Mouse (Mus musculus) midbrain, embryonic 14.5 days (tissue): ENCODE data around the gene Aph1c. TPM values are rescaled to one million over a fixed set of nuclear protein-coding genes. Genes with fewer than 3 reads are reported as not detected.
"Not testable (repeated sequence)": the region's sequence is repeated elsewhere in the genome, so short reads cannot be mapped to it uniquely, and the experiment has no call there.

Experiments used
- ATAC-seq: fragments of 200-750 bp; cut with Nextera tagmentation; 2 replicates; pipeline ENCODE4 v1.8.0; 2017; ENCODE audit warnings: moderate number of reproducible peaks, moderate library complexity; ENCODE audit not compliant: low FRiP score, low TSS enrichment
- DNase-seq: peaks from one replicate; pipeline ENCODE4 v3.0.0-alpha.2; 2015
- H3K27ac ChIP-seq: fragments of 300-500 bp; sonication (generic); replicated peaks from 2 replicates; pipeline ENCODE4 v1.5.1; 2014; ENCODE audit warnings: mild to moderate bottlenecking, low read depth, low read length, moderate library complexity
- H3K27me3 ChIP-seq: fragments of 300-500 bp; sonication (generic); 2 replicates; pipeline ENCODE4 v1.6.1; 2014; ENCODE audit warnings: low read length, control low read depth, mixed read lengths; ENCODE audit not compliant: control insufficient read depth, insufficient read depth
- H3K36me3 ChIP-seq: fragments of 300-500 bp; sonication (generic); 2 replicates; pipeline ENCODE4 v1.6.1; 2014; ENCODE audit warnings: low read length, control low read depth; ENCODE audit not compliant: control insufficient read depth, insufficient read depth
- H3K4me1 ChIP-seq: fragments of 300-500 bp; sonication (generic); 2 replicates; pipeline ENCODE4 v1.6.1; 2014; ENCODE audit warnings: mild to moderate bottlenecking, antibody characterized with exemption, low read length, control low read depth; ENCODE audit not compliant: control insufficient read depth, insufficient read depth
- H3K4me2 ChIP-seq: fragments of 300-500 bp; sonication (generic); 2 replicates; pipeline ENCODE4 v1.6.1; 2014; ENCODE audit warnings: mild to moderate bottlenecking, low read length, moderate library complexity
- H3K4me3 ChIP-seq: fragments of 300-500 bp; sonication (generic); replicated peaks from 2 replicates; pipeline ENCODE4 v1.5.1; 2014; ENCODE audit warnings: low read depth, low read length
- H3K9ac ChIP-seq: fragments of 300-500 bp; sonication (generic); replicated peaks from 2 replicates; pipeline ENCODE4 v1.6.1; 2014; ENCODE audit warnings: mild to moderate bottlenecking, low read length, moderate library complexity
- H3K9me3 ChIP-seq: fragments of 300-500 bp; sonication (generic); 2 replicates; pipeline ENCODE4 v1.6.1; 2016; ENCODE audit warnings: low read length, control low read depth, mixed read lengths; ENCODE audit not compliant: control insufficient read depth
- WGBS: fragments of 180-500 bp; shearing (Covaris S2); extraction: QIAGEN DNeasy Blood & Tissue Kit; methylation state at CpG from one replicate; pipeline ENCODE4 v1.1.7; 2014; 5-methylcytosine and 5-hydroxymethylcytosine counted together
- polyA plus RNA-seq: library from polyadenylated mRNA; unstranded; fragments of >200 nt; fragmentation: Nextera tagmentation; extraction: Ambion mirVana; gene quantifications from 2 replicates; pipeline ENCODE4 v1.2.1, GENCODE M21; 2014

Aph1c gene
- polyA plus RNA-seq, 1 experiment from 2014 or later, result 3.4 TPM

DNA sequence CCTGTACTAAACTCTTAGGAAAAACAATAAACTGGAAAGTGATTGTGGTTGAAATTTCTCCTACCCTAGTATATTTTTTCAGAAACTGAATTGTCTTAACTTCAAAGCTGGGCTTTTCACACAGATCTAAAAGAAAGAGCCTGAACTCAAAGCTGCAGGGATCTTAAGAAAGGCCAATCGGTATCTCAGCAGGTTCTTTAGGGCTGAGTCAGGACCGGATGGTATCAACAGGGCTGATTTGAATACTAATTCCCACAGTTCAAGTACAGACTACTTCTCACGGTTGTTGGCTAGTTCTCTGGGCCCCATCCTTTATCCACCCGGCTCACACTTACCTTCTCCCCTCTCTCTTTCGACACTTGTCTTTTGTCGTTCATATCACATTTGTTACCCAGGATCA is 18.1 kb upstream of the Aph1c start:
- no peak overlapping the region for H3K9ac ChIP-seq
- no peak for DNase-seq
- H3K27ac ChIP-seq, result no peak overlapping the region
- H3K27me3 ChIP-seq, result no peaks in the 10 kb centered on the region
- no peaks in the 10 kb centered on the region for H3K4me1 ChIP-seq
- WGBS, result 31% methylated on average over 6 of the region's 6 CpGs
- no peak overlapping the region for H3K4me2 ChIP-seq
- ATAC-seq, result no peak
- no peaks in the 10 kb centered on the region for H3K9me3 ChIP-seq
- peaks cover 7% of the 10 kb centered on the region for H3K36me3 ChIP-seq
- no peak overlapping the region for H3K4me3 ChIP-seq

- Histone ChIP-seq H3K4me1 (no peaks in the 10 kb centered on the region), H3K4me2 (no peak overlapping the region), H3K27me3 (no peaks in the 10 kb centered on the region), H3K4me3 (no peak overlapping the region), H3K9me3 (no peaks in the 10 kb centered on the region), H3K9ac (no peak overlapping the region), H3K36me3 (peaks cover 23% of the 10 kb centered on the region), H3K27ac (no peak overlapping the region)
- DNase-seq (no peak), ATAC-seq (no peak)
- 91% methylated on average over 5 of the region's 5 CpGs for WGBS
Observed at GRCm38 (mm10) chr9:66850966-66851365, 16.4 kb upstream of the Aph1c start.

DNA sequence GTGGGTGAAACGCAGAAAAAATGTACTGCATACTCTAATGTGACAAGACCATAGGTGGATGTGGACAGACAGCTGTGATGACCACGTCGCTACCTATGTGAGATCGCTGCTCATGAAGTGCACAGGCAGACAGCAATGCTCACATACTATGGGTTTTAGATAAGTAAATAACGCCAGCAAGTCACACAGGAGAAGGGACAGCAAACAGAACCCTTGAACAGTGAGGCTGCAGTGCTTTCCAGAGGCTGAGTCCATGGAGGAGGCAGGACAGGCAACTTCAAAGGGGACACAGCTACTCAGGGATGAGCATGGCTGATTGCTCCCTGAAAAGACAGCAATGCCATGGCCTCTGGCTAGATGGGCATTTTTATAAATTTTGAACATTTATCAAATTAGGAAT is 12.3 kb upstream of the Aph1c start:
- ATAC-seq (no peak), DNase-seq (no peak)
- Histone ChIP-seq H3K4me1 (no peaks in the 10 kb centered on the region), H3K27me3 (no peaks in the 10 kb centered on the region), H3K9ac (no peak overlapping the region), H3K9me3 (no peaks in the 10 kb centered on the region), H3K27ac (no peak overlapping the region), H3K4me3 (no peak overlapping the region), H3K36me3 (peaks cover 26% of the 10 kb centered on the region), H3K4me2 (no peak overlapping the region)
- WGBS, result 95% methylated on average over 5 of the region's 5 CpGs

GRCm38 (mm10) chr9:66835097-66835480 is 563 bp upstream of the Aph1c start:
- Histone ChIP-seq H3K9me3 (no peaks in the 10 kb centered on the region), H3K9ac (peak overlapping the region; percentile 42), H3K4me3 (peak overlapping the region; percentile 63), H3K27ac (no peak overlapping the region), H3K4me2 (peak overlapping the region; percentile 98), H3K4me1 (peaks cover 12% of the 10 kb centered on the region), H3K27me3 (peaks cover 4% of the 10 kb centered on the region; the same call in 1 of the 2 replicates), H3K36me3 (no peaks in the 10 kb centered on the region)
- ATAC-seq (peak; percentile 79), DNase-seq (no peak)
- WGBS, result under 1% methylated on average over 24 of the region's 24 CpGs

GRCm38 (mm10) chr9:66833851-66834250 is 675 bp downstream of the Aph1c start:
- 17% methylated on average over 7 of the region's 7 CpGs for WGBS
- Histone ChIP-seq H3K9ac (peak overlapping the region; percentile 47; the same call in 1 of the 2 replicates), H3K4me1 (peaks cover 12% of the 10 kb centered on the region), H3K4me3 (peak overlapping the region; percentile 63), H3K27ac (no peak overlapping the region), H3K4me2 (peak overlapping the region; percentile 98), H3K27me3 (peaks cover 4% of the 10 kb centered on the region; the same call in 1 of the 2 replicates), H3K9me3 (no peaks in the 10 kb centered on the region), H3K36me3 (no peaks in the 10 kb centered on the region)
- ATAC-seq (no peak), DNase-seq (no peak)

DNA sequence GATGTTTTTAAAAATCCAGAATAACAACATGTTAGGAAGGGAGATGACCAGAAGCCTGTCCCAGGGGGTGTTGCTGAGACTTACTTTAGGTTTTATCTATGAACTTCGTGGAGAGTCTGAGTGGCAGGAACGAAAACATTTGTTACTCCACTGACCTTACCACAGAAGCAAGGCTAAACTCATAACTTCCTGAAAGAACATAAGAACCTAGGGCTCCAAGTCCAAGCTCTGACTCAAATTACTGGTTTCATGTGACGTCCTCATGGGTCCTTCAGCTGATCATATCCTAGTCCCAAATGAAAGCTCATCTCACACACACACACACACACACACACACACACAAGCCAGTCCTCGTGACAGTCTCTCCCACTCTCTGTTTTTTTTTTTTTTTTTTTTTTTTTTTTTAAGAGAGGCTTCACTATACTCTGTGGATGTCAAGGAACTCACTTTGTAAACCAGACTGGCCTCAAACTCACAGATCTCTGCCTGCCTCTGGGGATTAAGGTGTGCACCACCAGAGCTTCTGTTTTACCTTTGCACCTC is 2.1 kb downstream of the Aph1c start:
- Histone ChIP-seq H3K27ac (no peak overlapping the region), H3K9me3 (no peaks in the 10 kb centered on the region), H3K9ac (no peak overlapping the region), H3K4me2 (no peak overlapping the region), H3K36me3 (no peaks in the 10 kb centered on the region), H3K4me1 (peaks cover 12% of the 10 kb centered on the region), H3K4me3 (no peak overlapping the region), H3K27me3 (peaks cover 4% of the 10 kb centered on the region; the same call in 1 of the 2 replicates)
- ATAC-seq (no peak), DNase-seq (no peak)
- WGBS, result 84% methylated on average over 4 of the region's 4 CpGs

DNA sequence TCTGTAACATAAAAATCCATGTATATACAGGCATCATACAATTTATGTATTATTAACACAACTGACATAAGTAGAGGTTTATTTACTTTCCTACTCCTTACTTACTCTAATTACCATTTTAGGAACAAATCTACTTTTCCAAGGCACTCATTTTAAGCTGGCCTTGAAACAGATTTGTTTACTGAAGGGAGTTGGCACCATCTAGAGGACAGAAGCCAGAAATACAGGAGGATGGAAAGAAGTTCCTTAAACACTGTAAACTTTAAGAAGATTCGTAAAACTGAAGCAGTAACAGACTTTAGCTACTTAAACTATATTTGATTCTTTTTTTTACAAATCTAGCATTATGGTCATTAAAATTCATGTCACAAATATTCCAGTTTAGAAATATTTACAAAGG is 8.5 kb downstream of the Aph1c start:
- Histone ChIP-seq H3K4me1 (no peaks in the 10 kb centered on the region), H3K27ac (no peak overlapping the region), H3K36me3 (no peaks in the 10 kb centered on the region), H3K27me3 (no peaks in the 10 kb centered on the region), H3K9ac (no peak overlapping the region), H3K9me3 (no peaks in the 10 kb centered on the region), H3K4me3 (no peak overlapping the region), H3K4me2 (no peak overlapping the region)
- ATAC-seq (no peak), DNase-seq (peak; percentile 86)
- 51% methylated on average over 1 of the region's 1 CpGs for WGBS

GRCm38 (mm10) chr9:66822255-66822654 is 12.3 kb downstream of the Aph1c start:
- not testable (repeated sequence) for H3K9me3 ChIP-seq, H3K36me3 ChIP-seq, H3K4me2 ChIP-seq, H3K9ac ChIP-seq, H3K27ac ChIP-seq, ATAC-seq, H3K4me3 ChIP-seq, H3K4me1 ChIP-seq, DNase-seq, H3K27me3 ChIP-seq
- WGBS, result no CpG with 5 or more reads among the region's 5 CpGs

- no peaks in the 10 kb centered on the region for H3K9me3 ChIP-seq
- H3K4me3 ChIP-seq, result no peak overlapping the region
- ATAC-seq (no peak), DNase-seq (no peak)
- no peaks in the 10 kb centered on the region for H3K27me3 ChIP-seq
- H3K4me2 ChIP-seq, result no peak overlapping the region
- H3K4me1 ChIP-seq, result no peaks in the 10 kb centered on the region
- WGBS, result 83% methylated on average over 5 of the region's 5 CpGs
- no peaks in the 10 kb centered on the region for H3K36me3 ChIP-seq
- H3K9ac ChIP-seq, result no peak overlapping the region
- H3K27ac ChIP-seq, result no peak overlapping the region
Observed at GRCm38 (mm10) chr9:66820996-66821395, 13.5 kb downstream of the Aph1c start.
